Mouse (Mus musculus): ENCODE results near the gene Rbm24.

The Rbm24 gene

GRCm38 (mm10) chr13:46418141-46418601, at the start of gene Rbm24:
Gene Rbm24 (plus strand): TSS chr13:46418434.
- DNase-seq (ENCODE audit: extremely low read depth, insufficient read length, low spot score), result no peak

- DNase-seq (ENCODE audit: extremely low read depth, insufficient read length, low spot score), result no peak
Measured at GRCm38 (mm10) chr13:46372884-46373283, 45.4 kb upstream of the Rbm24 start.

- DNase-seq (ENCODE audit: extremely low read depth, insufficient read length, low spot score), result no peak
Measured at GRCm38 (mm10) chr13:46375371-46375770, 42.9 kb upstream of the Rbm24 start.

- no peak for DNase-seq (ENCODE audit: extremely low read depth, insufficient read length, low spot score)
Measured at GRCm38 (mm10) chr13:46387396-46387795, 30.8 kb upstream of the Rbm24 start.

GRCm38 (mm10) chr13:46391654-46392053, 26.6 kb upstream of the Rbm24 start:
- no peak for DNase-seq (ENCODE audit: extremely low read depth, insufficient read length, low spot score)

GRCm38 (mm10) chr13:46392893-46393292, 25.3 kb upstream of the Rbm24 start:
- DNase-seq (ENCODE audit: extremely low read depth, insufficient read length, low spot score), result no peak

- no peak for DNase-seq (ENCODE audit: extremely low read depth, insufficient read length, low spot score)
Measured at GRCm38 (mm10) chr13:46393936-46394335, 24.3 kb upstream of the Rbm24 start.

GRCm38 (mm10) chr13:46397235-46397634, 21.0 kb upstream of the Rbm24 start:
- DNase-seq (ENCODE audit: extremely low read depth, insufficient read length, low spot score), result no peak

- no peak for DNase-seq (ENCODE audit: extremely low read depth, insufficient read length, low spot score)
Measured at GRCm38 (mm10) chr13:46407151-46407550, 11.1 kb upstream of the Rbm24 start.

- DNase-seq (ENCODE audit: extremely low read depth, insufficient read length, low spot score), result no peak
Measured at GRCm38 (mm10) chr13:46412247-46412646, 6.0 kb upstream of the Rbm24 start.

GRCm38 (mm10) chr13:46413588-46413987, 4.6 kb upstream of the Rbm24 start:
- no peak for DNase-seq (ENCODE audit: extremely low read depth, insufficient read length, low spot score)

GRCm38 (mm10) chr13:46414050-46414449, 4.2 kb upstream of the Rbm24 start:
- DNase-seq (ENCODE audit: extremely low read depth, insufficient read length, low spot score), result no peak

- DNase-seq (ENCODE audit: extremely low read depth, insufficient read length, low spot score), result no peak
Measured at GRCm38 (mm10) chr13:46416021-46416420, 2.2 kb upstream of the Rbm24 start.

GRCm38 (mm10) chr13:46417594-46417993, 640 bp upstream of the Rbm24 start:
- DNase-seq (ENCODE audit: extremely low read depth, insufficient read length, low spot score), result no peak

GRCm38 (mm10) chr13:46418731-46419545, 704 bp downstream of the Rbm24 start:
- DNase-seq (ENCODE audit: extremely low read depth, insufficient read length, low spot score), result peak; percentile 9

GRCm38 (mm10) chr13:46419648-46420047, 1.4 kb downstream of the Rbm24 start:
- no peak for DNase-seq (ENCODE audit: extremely low read depth, insufficient read length, low spot score)

GRCm38 (mm10) chr13:46420095-46420494, 1.9 kb downstream of the Rbm24 start:
- DNase-seq (ENCODE audit: extremely low read depth, insufficient read length, low spot score), result no peak

- DNase-seq (ENCODE audit: extremely low read depth, insufficient read length, low spot score), result no peak
Measured at GRCm38 (mm10) chr13:46423805-46424204, 5.6 kb downstream of the Rbm24 start.

GRCm38 (mm10) chr13:46424376-46424775, 6.1 kb downstream of the Rbm24 start:
- no peak for DNase-seq (ENCODE audit: extremely low read depth, insufficient read length, low spot score)

- no peak for DNase-seq (ENCODE audit: extremely low read depth, insufficient read length, low spot score)
Measured at GRCm38 (mm10) chr13:46426651-46427269, 8.5 kb downstream of the Rbm24 start.

GRCm38 (mm10) chr13:46428964-46429363, 10.7 kb downstream of the Rbm24 start:
- DNase-seq (ENCODE audit: extremely low read depth, insufficient read length, low spot score), result peak; percentile 9

- no peak for DNase-seq (ENCODE audit: extremely low read depth, insufficient read length, low spot score)
Measured at GRCm38 (mm10) chr13:46429866-46430265, 11.6 kb downstream of the Rbm24 start.
